Mouse (Mus musculus) embryonic facial prominence, embryonic 11.5 days (tissue): ENCODE results near the gene Cntnap1. TPM values are rescaled to one million over a fixed set of nuclear protein-coding genes. Genes with fewer than 3 reads are reported as not detected.

Source experiments
- ATAC-seq: fragments of 200-750 bp; cut with Nextera tagmentation; replicated peaks from 2 replicates; pipeline ENCODE4 v1.8.0; 2017; ENCODE audit warnings: low read depth; ENCODE audit not compliant: insufficient number of reproducible peaks, low FRiP score, low TSS enrichment
- DNase-seq: peaks from one replicate; pipeline ENCODE4 v3.0.0-alpha.2; 2015; ENCODE audit warnings: low spot score
- H3K27ac ChIP-seq: fragments of 300-500 bp; sonication (generic); replicated peaks from 2 replicates; pipeline ENCODE4 v1.5.1; 2014; ENCODE audit warnings: mild to moderate bottlenecking, low read depth, low read length, control low read depth
- H3K27me3 ChIP-seq: fragments of 300-500 bp; sonication (generic); 2 replicates; pipeline ENCODE4 v1.6.1; 2014; ENCODE audit warnings: mild to moderate bottlenecking, low read length, moderate library complexity, mixed read lengths; ENCODE audit not compliant: control insufficient read depth, insufficient read depth
- H3K36me3 ChIP-seq: fragments of 300-500 bp; sonication (generic); replicated peaks from 2 replicates; pipeline ENCODE4 v1.6.1; 2014; ENCODE audit warnings: low read depth, mild to moderate bottlenecking, low read length, moderate library complexity, mixed read lengths; ENCODE audit not compliant: control insufficient read depth, insufficient read depth
- H3K4me1 ChIP-seq: fragments of 300-500 bp; sonication (generic); 2 replicates; pipeline ENCODE4 v1.6.1; 2014; ENCODE audit warnings: low read length, mixed read lengths; ENCODE audit not compliant: control insufficient read depth, insufficient read depth
- H3K4me2 ChIP-seq: fragments of 300-500 bp; sonication (generic); 2 replicates; pipeline ENCODE4 v1.6.1; 2014; ENCODE audit warnings: low read depth, mild to moderate bottlenecking, control low read depth, low read length, moderate library complexity
- H3K4me3 ChIP-seq: fragments of 300-500 bp; sonication (generic); 2 replicates; pipeline ENCODE4 v1.5.1; 2014; ENCODE audit warnings: low read depth, low read length, control low read depth
- H3K9ac ChIP-seq: fragments of 300-500 bp; sonication (generic); replicated peaks from 2 replicates; pipeline ENCODE4 v1.6.1; 2014; ENCODE audit warnings: mild to moderate bottlenecking, control low read depth, low read length
- H3K9me3 ChIP-seq: fragments of 300-500 bp; sonication (generic); replicated peaks from 2 replicates; pipeline ENCODE4 v1.6.1; 2016; ENCODE audit warnings: mild to moderate bottlenecking, low read length, inconsistent platforms, mixed read lengths; ENCODE audit not compliant: control insufficient read depth
- WGBS: fragments of 180-500 bp; shearing (Covaris S2); extraction: QIAGEN DNeasy Blood & Tissue Kit; methylation state at CpG from one replicate; pipeline ENCODE4 v1.1.7; 2014; 5-methylcytosine and 5-hydroxymethylcytosine counted together
- polyA plus RNA-seq: library from polyadenylated mRNA; unstranded; fragments of >200 nt; fragmentation: Nextera tagmentation; extraction: Ambion mirVana; gene quantifications from 2 replicates; pipeline ENCODE4 v1.2.1, GENCODE M21; 2014

Cntnap1 gene
- polyA plus RNA-seq, 1 experiment from 2014 or later = 0.28 TPM

- Histone ChIP-seq H3K9ac (peak within 1 kb of the TSS; percentile 38), H3K4me2 (peak within 1 kb of the TSS; percentile 69), H3K9me3 (no peaks in the 10 kb centered on the region), H3K36me3 (no peaks in the 10 kb centered on the region), H3K27me3 (peaks cover 51% of the 10 kb centered on the region), H3K4me3 (peak within 1 kb of the TSS; percentile 26), H3K4me1 (peaks cover 15% of the 10 kb centered on the region), H3K27ac (no peak within 1 kb of the TSS)
- 24% methylated on average over 14 of the region's 14 CpGs for whole genome bisulfite sequencing
- DNase-seq = peak; percentile 59
- no peak for ATAC-seq
Observed at GRCm38 (mm10) chr11:101174851-101175628, 4.7 kb downstream of the Cntnap1 start, which contains the start of gene Ccr10. Gene Ccr10 (minus strand): TSS chr11:101175443.

DNA sequence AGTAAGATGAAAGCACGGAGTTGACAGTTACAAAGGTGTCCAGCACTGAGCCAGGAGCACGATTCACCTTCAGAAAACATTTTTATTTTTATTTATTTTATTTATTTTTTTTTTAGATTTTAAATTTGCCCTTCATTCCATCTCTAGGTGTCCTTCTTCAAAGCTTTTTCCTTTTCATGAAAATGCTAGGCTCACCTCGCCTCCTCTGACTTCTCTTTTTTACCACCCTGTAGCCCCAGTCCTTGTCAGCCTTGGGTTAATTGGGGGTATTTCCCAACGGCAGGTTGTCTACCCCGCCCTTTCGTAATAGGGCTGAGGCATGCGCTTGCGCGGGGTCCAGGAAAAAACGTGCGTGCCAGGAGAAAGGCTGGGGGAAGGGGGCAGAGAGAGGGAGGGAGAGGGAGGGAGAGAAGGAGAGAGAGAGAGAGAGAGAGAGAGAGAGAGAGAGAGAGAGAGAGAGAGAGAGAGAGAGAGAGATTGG, 5.4 kb downstream of the Cntnap1 start:
- H3K27me3 ChIP-seq = peaks cover 45% of the 10 kb centered on the region
- no peak for ATAC-seq
- H3K4me2 ChIP-seq = peak overlapping the region; percentile 50
- H3K36me3 ChIP-seq = no peaks in the 10 kb centered on the region
- H3K27ac ChIP-seq = no peak overlapping the region
- H3K4me1 ChIP-seq = peaks cover 9% of the 10 kb centered on the region
- DNase-seq = no peak
- H3K4me3 ChIP-seq = peak overlapping the region; percentile 26
- H3K9ac ChIP-seq = no peak overlapping the region
- H3K9me3 ChIP-seq = no peaks in the 10 kb centered on the region
- whole genome bisulfite sequencing = 11% methylated on average over 11 of the region's 11 CpGs

GRCm38 (mm10) chr11:101176117-101176691, 5.9 kb downstream of the Cntnap1 start:
- Histone ChIP-seq H3K9ac (no peak overlapping the region), H3K4me1 (peaks cover 8% of the 10 kb centered on the region), H3K4me3 (peak overlapping the region; percentile 26), H3K36me3 (no peaks in the 10 kb centered on the region), H3K9me3 (no peaks in the 10 kb centered on the region), H3K27me3 (peaks cover 45% of the 10 kb centered on the region), H3K4me2 (peak overlapping the region; percentile 50), H3K27ac (no peak overlapping the region)
- DNase-seq = peak; percentile 46
- under 1% methylated on average over 25 of the region's 25 CpGs for WGBS
- no peak for ATAC-seq

DNA sequence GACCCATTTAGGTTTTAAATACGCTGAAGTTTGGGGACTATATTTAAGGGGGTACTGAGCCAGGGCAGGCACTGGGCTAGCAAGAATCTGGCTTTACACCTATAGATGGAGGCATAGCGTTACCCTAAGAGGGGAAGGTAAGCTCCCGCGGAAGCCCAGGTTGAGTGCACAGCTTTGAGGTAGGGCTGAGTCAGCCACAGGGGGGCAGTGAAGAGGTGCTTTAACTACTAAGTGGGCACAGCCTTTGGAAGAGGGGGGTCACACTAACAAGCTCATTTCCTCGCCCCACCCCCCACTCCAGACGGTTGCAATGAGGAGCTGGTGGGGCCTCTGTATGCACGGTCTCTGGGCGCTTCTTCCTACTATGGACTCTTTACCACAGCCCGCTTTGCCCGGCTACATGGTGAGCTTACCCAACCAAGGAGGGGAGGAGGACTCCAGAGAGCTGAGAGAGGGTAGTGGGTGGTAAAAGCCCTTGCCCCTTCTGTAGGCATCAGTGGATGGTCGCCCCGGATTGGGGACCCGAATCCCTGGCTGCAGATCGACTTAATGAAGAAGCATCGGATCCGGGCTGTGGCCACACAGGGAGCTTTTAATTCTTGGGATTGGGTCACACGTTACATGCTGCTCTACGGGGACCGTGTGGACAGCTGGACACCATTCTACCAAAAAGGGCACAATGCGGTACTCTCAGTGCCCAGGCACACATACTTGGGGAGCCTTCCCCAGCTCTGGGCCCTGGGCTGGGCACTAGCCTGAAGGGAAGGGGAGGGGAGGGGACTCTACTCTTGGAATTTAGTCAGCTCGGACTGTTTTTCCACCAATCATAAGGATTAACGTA, 6.8 kb downstream of the Cntnap1 start:
- WGBS = 26% methylated on average over 22 of the region's 22 CpGs
- no peaks in the 10 kb centered on the region for H3K36me3 ChIP-seq
- peaks cover 45% of the 10 kb centered on the region for H3K27me3 ChIP-seq
- H3K9ac ChIP-seq = no peak overlapping the region
- no peaks in the 10 kb centered on the region for H3K9me3 ChIP-seq
- H3K4me3 ChIP-seq = no peak overlapping the region
- no peak overlapping the region; the same call in 1 of the 2 replicates for H3K4me2 ChIP-seq
- no peak for ATAC-seq
- H3K4me1 ChIP-seq = peaks cover 7% of the 10 kb centered on the region
- DNase-seq = peak; percentile 78
- no peak overlapping the region for H3K27ac ChIP-seq

GRCm38 (mm10) chr11:101178061-101179058, 8.0 kb downstream of the Cntnap1 start:
- H3K9ac ChIP-seq = no peak overlapping the region

GRCm38 (mm10) chr11:101179306-101179705, 9.0 kb downstream of the Cntnap1 start:
- Histone ChIP-seq H3K4me3 (no peak overlapping the region), H3K27ac (no peak overlapping the region), H3K4me2 (no peak overlapping the region), H3K9ac (no peak overlapping the region), H3K9me3 (no peaks in the 10 kb centered on the region), H3K36me3 (no peaks in the 10 kb centered on the region), H3K4me1 (peaks cover 3% of the 10 kb centered on the region; the same call in 1 of the 2 replicates), H3K27me3 (peaks cover 39% of the 10 kb centered on the region)
- no peak for DNase-seq
- 81% methylated on average over 15 of the region's 15 CpGs for WGBS
- no peak for ATAC-seq

More at GRCm38 (mm10) chr11:101178061-101179058, 8.0 kb downstream of the Cntnap1 start:
- WGBS = 48% methylated on average over 36 of the region's 36 CpGs
- peaks cover 3% of the 10 kb centered on the region; the same call in 1 of the 2 replicates for H3K4me1 ChIP-seq
- no peak overlapping the region for H3K27ac ChIP-seq
- H3K9me3 ChIP-seq = no peaks in the 10 kb centered on the region
- DNase-seq (no peak), ATAC-seq (no peak)
- no peak overlapping the region for H3K4me2 ChIP-seq
- peaks cover 43% of the 10 kb centered on the region for H3K27me3 ChIP-seq
- no peaks in the 10 kb centered on the region for H3K36me3 ChIP-seq
- no peak overlapping the region for H3K4me3 ChIP-seq

DNA sequence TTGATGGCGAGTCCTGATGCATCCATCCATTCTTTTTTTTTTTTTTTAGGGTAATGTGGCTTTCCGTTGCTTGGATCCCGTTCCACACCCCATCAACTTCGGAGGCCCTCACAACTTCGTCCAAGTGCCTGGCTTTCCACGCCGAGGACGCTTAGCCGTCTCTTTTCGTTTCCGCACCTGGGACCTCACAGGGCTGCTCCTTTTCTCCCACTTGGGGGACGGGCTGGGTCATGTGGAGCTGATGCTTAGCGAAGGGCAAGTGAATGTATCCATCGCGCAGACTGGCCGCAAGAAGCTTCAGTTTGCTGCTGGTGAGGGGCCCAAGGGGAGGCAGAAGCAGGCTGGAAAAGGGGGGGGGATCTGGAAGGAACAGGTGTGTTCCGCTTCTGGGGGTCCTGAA, 9.9 kb downstream of the Cntnap1 start:
- H3K9me3 ChIP-seq = no peaks in the 10 kb centered on the region
- peaks cover under 1% of the 10 kb centered on the region; the same call in 1 of the 2 replicates for H3K4me1 ChIP-seq
- H3K9ac ChIP-seq = no peak overlapping the region
- DNase-seq = no peak
- H3K27me3 ChIP-seq = peaks cover 30% of the 10 kb centered on the region
- H3K4me2 ChIP-seq = no peak overlapping the region
- no peaks in the 10 kb centered on the region for H3K36me3 ChIP-seq
- ATAC-seq = no peak
- H3K4me3 ChIP-seq = no peak overlapping the region
- WGBS = 64% methylated on average over 17 of the region's 17 CpGs
- no peak overlapping the region for H3K27ac ChIP-seq
